ENCODE assay signal across 8 mouse cellular contexts in the genomic region with DNA sequence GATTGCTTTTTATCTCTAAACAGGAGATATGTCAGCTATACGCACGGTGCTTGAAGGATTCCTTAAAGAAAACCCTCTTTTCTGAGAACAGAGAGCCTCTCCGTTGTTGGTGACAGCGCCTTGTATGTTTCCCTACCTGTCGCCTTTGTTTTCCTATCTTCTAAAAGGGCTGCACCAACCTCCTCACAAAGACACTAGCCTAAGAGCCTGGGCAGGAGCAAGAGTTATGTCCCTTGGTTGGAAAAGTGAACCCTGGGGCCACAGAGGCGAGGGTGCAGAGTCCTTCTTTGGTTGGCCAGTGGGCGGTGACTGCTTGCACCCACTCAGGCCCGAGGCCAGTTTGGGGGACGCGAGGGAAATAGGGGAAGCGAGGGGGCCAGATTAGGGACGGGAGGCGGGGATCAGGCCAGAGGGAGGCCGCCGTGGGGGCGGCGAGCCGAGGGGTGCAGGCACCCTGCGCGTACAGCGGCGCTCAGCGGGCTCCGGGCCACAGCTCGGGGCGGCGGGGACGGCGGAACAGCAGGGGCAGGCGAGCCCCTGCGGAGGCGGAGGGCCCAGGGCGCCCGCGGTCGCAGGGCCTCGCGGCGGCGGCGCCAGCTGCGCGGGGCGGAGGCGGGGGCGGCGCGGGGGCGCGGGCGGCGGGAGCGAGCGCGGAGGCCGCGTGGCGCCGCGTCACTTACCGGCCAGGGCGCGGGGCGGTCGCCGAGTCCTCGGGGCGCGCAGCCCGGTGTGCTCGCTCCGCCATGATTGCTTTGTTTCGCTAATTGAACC. TPM values are rescaled to one million over a fixed set of nuclear protein-coding genes. Genes with fewer than 3 reads are reported as not detected.
A peak's percentile ranks its signal among the peaks of the same experiment; 100 is the strongest.
DNase-seq lines count a peak whose midpoint lies in the region; ATAC-seq and TF ChIP-seq lines count a peak whose summit lies in the region.

No protein-coding gene starts in this region.

- H3K36me3 ChIP-seq in heart, embryonic 13.5 days: no peaks in the 10 kb centered on the region
- H3K36me3 ChIP-seq in kidney, postnatal 0 days (ENCODE audit: insufficient read depth, low read length): no peaks in the 10 kb centered on the region
- H3K36me3 ChIP-seq in liver, embryonic 13.5 days: no peaks in the 10 kb centered on the region
- H3K36me3 ChIP-seq in neural tube, embryonic 11.5 days (ENCODE audit: control insufficient read depth, insufficient read depth, low read length): no peaks in the 10 kb centered on the region
- H3K36me3 ChIP-seq in stomach, postnatal 0 days (ENCODE audit: control insufficient read depth, insufficient read depth, low read length): no peaks in the 10 kb centered on the region

- under 1% methylated on average over 58 of the region's 73 CpGs for WGBS in heart, embryonic 13.5 days
- 2% methylated on average over 41 of the region's 73 CpGs for WGBS in kidney, postnatal 0 days
- WGBS in liver, embryonic 13.5 days (ENCODE audit: insufficient replicate concordance): 2% methylated on average over 47 of the region's 73 CpGs
- WGBS in neural tube, embryonic 11.5 days: 2% methylated on average over 33 of the region's 73 CpGs
- WGBS in stomach, postnatal 0 days: 2% methylated on average over 29 of the region's 73 CpGs

- H3K27ac ChIP-seq in embryonic fibroblast, embryonic 13.5 days (ENCODE audit: insufficient read depth, low read length): no peak overlapping the region
- H3K27ac ChIP-seq in heart, embryonic 13.5 days (replicated peaks): peak overlapping the region; percentile 94
- peak overlapping the region; percentile 88 for H3K27ac ChIP-seq in kidney, postnatal 0 days
- H3K27ac ChIP-seq in liver, embryonic 13.5 days: peak overlapping the region; percentile 75
- H3K27ac ChIP-seq in neural tube, embryonic 11.5 days (ENCODE audit: low read depth, low read length): peak overlapping the region; percentile 94
- peak overlapping the region; percentile 90 for H3K27ac ChIP-seq in stomach, postnatal 0 days (replicated peaks)

- H3K27me3 ChIP-seq in heart, embryonic 13.5 days (replicated peaks): no peaks in the 10 kb centered on the region
- H3K27me3 ChIP-seq in kidney, postnatal 0 days (ENCODE audit: insufficient read depth, low read length): no peaks in the 10 kb centered on the region
- peaks cover 9% of the 10 kb centered on the region for H3K27me3 ChIP-seq in liver, embryonic 13.5 days
- no peaks in the 10 kb centered on the region for H3K27me3 ChIP-seq in neural tube, embryonic 11.5 days (ENCODE audit: control insufficient read depth, insufficient read depth, low read length)
- no peaks in the 10 kb centered on the region for H3K27me3 ChIP-seq in stomach, postnatal 0 days (ENCODE audit: control insufficient read depth, insufficient read depth, low read length)

- no peak for TF ChIP-seq EP300 in stomach, postnatal 0 days (optimal IDR thresholded peaks at IDR 0.05)

- H3K4me2 ChIP-seq in heart, embryonic 13.5 days: peak overlapping the region; percentile 82
- H3K4me2 ChIP-seq in kidney, postnatal 0 days (ENCODE audit: low read length): peak overlapping the region; percentile 94
- H3K4me2 ChIP-seq in liver, embryonic 13.5 days: peak overlapping the region; percentile 70
- H3K4me2 ChIP-seq in neural tube, embryonic 11.5 days (ENCODE audit: low read depth): peak overlapping the region; percentile 59
- peak overlapping the region; percentile 93 for H3K4me2 ChIP-seq in stomach, postnatal 0 days (replicated peaks; ENCODE audit: low read depth)

- H3K9me3 ChIP-seq in heart, embryonic 13.5 days: no peaks in the 10 kb centered on the region
- no peaks in the 10 kb centered on the region for H3K9me3 ChIP-seq in kidney, postnatal 0 days (replicated peaks; ENCODE audit: low read length)
- no peaks in the 10 kb centered on the region for H3K9me3 ChIP-seq in liver, embryonic 13.5 days (replicated peaks)
- H3K9me3 ChIP-seq in neural tube, embryonic 11.5 days (ENCODE audit: control insufficient read depth, low read length): no peaks in the 10 kb centered on the region
- H3K9me3 ChIP-seq in stomach, postnatal 0 days (ENCODE audit: control insufficient read depth, low read length): no peaks in the 10 kb centered on the region

- no peak for TF ChIP-seq CTCF in brain, embryonic 14.5 days (IDR thresholded peaks at IDR 0.05; ENCODE audit: borderline replicate concordance, extremely low read depth, insufficient read depth, insufficient read length)
- TF ChIP-seq CTCF in embryonic fibroblast, embryonic 13.5 days (IDR thresholded peaks at IDR 0.05; ENCODE audit: borderline replicate concordance, insufficient read depth, low read length): no peak
- peak; percentile 7; the same call in 1 of the 2 replicates for TF ChIP-seq CTCF in kidney, postnatal 0 days (IDR thresholded peaks at IDR 0.05; ENCODE audit: low read depth)
- TF ChIP-seq CTCF in stomach, postnatal 0 days (IDR thresholded peaks at IDR 0.05; ENCODE audit: low read depth): peak; percentile 24; the same call in 1 of the 2 replicates

- no peaks in the 10 kb centered on the region for H3K4me1 ChIP-seq in embryonic fibroblast, embryonic 13.5 days (ENCODE audit: control insufficient read depth, insufficient read depth, low read length)
- H3K4me1 ChIP-seq in heart, embryonic 13.5 days: peaks cover 6% of the 10 kb centered on the region; the same call in 1 of the 2 replicates
- H3K4me1 ChIP-seq in kidney, postnatal 0 days (replicated peaks; ENCODE audit: insufficient read depth, low read length): no peaks in the 10 kb centered on the region
- no peaks in the 10 kb centered on the region; the same call in 1 of the 2 replicates for H3K4me1 ChIP-seq in liver, embryonic 13.5 days (replicated peaks)
- H3K4me1 ChIP-seq in neural tube, embryonic 11.5 days (ENCODE audit: control insufficient read depth, insufficient read depth, low read length): no peaks in the 10 kb centered on the region
- no peaks in the 10 kb centered on the region for H3K4me1 ChIP-seq in stomach, postnatal 0 days (replicated peaks; ENCODE audit: control insufficient read depth, insufficient read depth)

- ATAC-seq in heart, embryonic 13.5 days (ENCODE audit: extremely low read depth, insufficient number of reproducible peaks, low FRiP score, low TSS enrichment): peak; percentile 78; the same call in 1 of the 2 replicates
- peak; percentile 95 for ATAC-seq in kidney, postnatal 0 days (replicated peaks; ENCODE audit: low FRiP score, low read depth)
- peak; percentile 89 for ATAC-seq in liver, embryonic 13.5 days (ENCODE audit: low read depth)
- peak; percentile 94 for ATAC-seq in neural tube, embryonic 11.5 days (ENCODE audit: insufficient read depth, low FRiP score, low TSS enrichment)
- peak; percentile 97 for ATAC-seq in stomach, postnatal 0 days (ENCODE audit: low FRiP score, low TSS enrichment)

- peak; percentile 77 for TF ChIP-seq POLR2A in brain, embryonic 14.5 days (IDR thresholded peaks at IDR 0.05; ENCODE audit: borderline replicate concordance, extremely low read depth, insufficient read depth, insufficient read length, poor library complexity, severe bottlenecking)
- peak; percentile 43 for TF ChIP-seq POLR2A in embryonic fibroblast, embryonic 13.5 days (IDR thresholded peaks at IDR 0.05; ENCODE audit: low read depth, low read length)

- peak overlapping the region; percentile 94 for H3K9ac ChIP-seq in heart, embryonic 13.5 days
- peak overlapping the region; percentile 88 for H3K9ac ChIP-seq in kidney, postnatal 0 days (ENCODE audit: low read depth, low read length)
- peak overlapping the region; percentile 68 for H3K9ac ChIP-seq in liver, embryonic 13.5 days
- peak overlapping the region; percentile 98 for H3K9ac ChIP-seq in neural tube, embryonic 11.5 days (ENCODE audit: low read length)
- peak overlapping the region; percentile 86 for H3K9ac ChIP-seq in stomach, postnatal 0 days (ENCODE audit: low read length)

- peak overlapping the region; percentile 64 for H3K4me3 ChIP-seq in embryonic fibroblast, embryonic 13.5 days (ENCODE audit: insufficient read depth, low read length)
- peak overlapping the region; percentile 75 for H3K4me3 ChIP-seq in heart, embryonic 13.5 days
- H3K4me3 ChIP-seq in kidney, postnatal 0 days (replicated peaks; ENCODE audit: low read depth, low read length): peak overlapping the region; percentile 65
- peak overlapping the region; percentile 59 for H3K4me3 ChIP-seq in liver, embryonic 13.5 days (replicated peaks)
- H3K4me3 ChIP-seq in neural tube, embryonic 11.5 days (ENCODE audit: low read depth, low read length): peak overlapping the region; percentile 63
- H3K4me3 ChIP-seq in stomach, postnatal 0 days (ENCODE audit: low read depth, low read length): peak overlapping the region; percentile 75

- DNase-seq in A20 (ENCODE audit: low read depth, low spot score): peak; percentile 75
- DNase-seq in brain, embryonic 14.5 days (ENCODE audit: low read depth): peak; percentile 84
- peak; percentile 65 for DNase-seq in kidney, postnatal 0 days (ENCODE audit: low spot score)
- DNase-seq in liver, embryonic 13.5 days: peak; percentile 13
- DNase-seq in neural tube, embryonic 11.5 days (ENCODE audit: low spot score): peak; percentile 78
- DNase-seq in stomach, postnatal 0 days (ENCODE audit: low spot score): peak; percentile 76

RNA-seq across cellular contexts. Expression of a gene that starts 0.6 kb away (rescaled TPM):
- polyA plus RNA-seq in brain, embryonic 14.5 days (2012; rRNA removed): 11.1 and 11.8 TPM in 2 replicates
- polyA plus RNA-seq in embryonic fibroblast, embryonic 13.5 days (2011; ENCODE audit: insufficient read length, low read depth, missing spikeins): not detected in 2 replicates
- 1.2 and 1.5 TPM in 2 replicates for polyA plus RNA-seq in heart, embryonic 13.5 days (2015; fragmentation: Nextera tagmentation; extraction: Ambion mirVana)
- 1.7 and 2.0 TPM in 2 replicates for polyA plus RNA-seq in kidney, postnatal 0 days (2015; fragmentation: Nextera tagmentation; extraction: Ambion mirVana)
- polyA plus RNA-seq in liver, embryonic 13.5 days (2015; fragmentation: Nextera tagmentation; extraction: Ambion mirVana): 0.18 and 0.20 TPM in 2 replicates
- polyA plus RNA-seq in neural tube, embryonic 11.5 days (2014; fragmentation: Nextera tagmentation; extraction: Ambion mirVana): 4.6 and 5.5 TPM in 2 replicates
- polyA plus RNA-seq in stomach, postnatal 0 days (2015; fragmentation: Nextera tagmentation; extraction: Ambion mirVana): 1.1 TPM in 2 replicates

Comparison
In these comparisons a context has a peak if more than half of its experiments do, and no peak if none do; other contexts are left out.
1. DNase-seq: peak in every context shown above with its lines; median percentile 84 in brain, embryonic 14.5 days; 78 in neural tube, embryonic 11.5 days; 76 in stomach, postnatal 0 days; 75 in A20; 65 in kidney, postnatal 0 days; 13 in liver, embryonic 13.5 days.
2. CTCF ChIP-seq: peak in kidney, postnatal 0 days (single experiment) and stomach, postnatal 0 days (single experiment); none in brain, embryonic 14.5 days (single experiment) and embryonic fibroblast, embryonic 13.5 days (single experiment).
3. Peak in every context shown above with its lines, with median percentiles within 50 percentile points of each other: H3K4me3 ChIP-seq, ATAC-seq, H3K4me2 ChIP-seq and H3K9ac ChIP-seq.